Mouse (Mus musculus) G1E (cell line): ENCODE data around the gene Dhx9. TPM values are rescaled to one million over a fixed set of nuclear protein-coding genes. Genes with fewer than 3 reads are reported as not detected.

Experiments
- ATAC-seq: 2 replicates; pipeline ENCODE4 v1.8.0; 2016; ENCODE audit warnings: mild to moderate bottlenecking; ENCODE audit not compliant: insufficient number of reproducible peaks, poor library complexity, low FRiP score, severe bottlenecking; ENCODE audit errors: extremely low read depth
- DNase-seq: peaks from one replicate; pipeline ENCODE4 v3.0.0; 2012; ENCODE audit warnings: low spot score
- H3K27me3 ChIP-seq: 2 replicates; pipeline ENCODE4 v1.6.1; 2012; ENCODE audit warnings: mild to moderate bottlenecking, low read length, inconsistent platforms; ENCODE audit not compliant: insufficient read depth
- H3K36me3 ChIP-seq: replicated peaks from 2 replicates; pipeline ENCODE3; 2012; ENCODE audit warnings: mild to moderate bottlenecking, inconsistent platforms
- H3K4me1 ChIP-seq: 2 replicates; pipeline ENCODE4 v1.6.1; 2012; ENCODE audit warnings: low read depth, low read length, inconsistent platforms, mixed read lengths; ENCODE audit not compliant: insufficient read depth
- H3K4me3 ChIP-seq: 2 replicates; pipeline ENCODE4 v1.5.1; 2012; ENCODE audit warnings: low read depth, mild to moderate bottlenecking, inconsistent platforms, low read length, moderate library complexity, mixed read lengths
- H3K9me3 ChIP-seq: replicated peaks from 2 replicates; pipeline ENCODE4 v1.6.1; 2012; ENCODE audit warnings: inconsistent platforms
- CTCF ChIP-seq: IDR thresholded peaks from 2 replicates; pipeline ENCODE4 v1.5.1; 2012; ENCODE audit warnings: low read depth, low read length, inconsistent platforms, mixed read lengths
- GATA1 ChIP-seq: IDR thresholded peaks from 2 replicates; pipeline ENCODE4 v1.6.1; 2012; ENCODE audit warnings: borderline replicate concordance, low read length, inconsistent platforms, mixed read lengths
- GATA2 ChIP-seq: IDR thresholded peaks from 2 replicates; pipeline ENCODE4 v1.6.1; 2012; ENCODE audit warnings: low read depth, low read length, inconsistent platforms, borderline replicate concordance
- POLR2AphosphoS5 ChIP-seq: IDR thresholded peaks from 2 replicates; pipeline ENCODE4 v1.6.1; 2012; ENCODE audit warnings: low read depth, low read length, inconsistent platforms; ENCODE audit not compliant: insufficient replicate concordance
- TAL1 ChIP-seq: conservative IDR thresholded peaks from 2 replicates; pipeline ENCODE4 v1.6.1; 2012; ENCODE audit warnings: low read depth, low read length, inconsistent platforms, mixed read lengths
- polyA plus RNA-seq: library from polyadenylated mRNA; stranded (reverse); fragments of >175 nt; gene quantifications from 2 replicates; pipeline ENCODE4 v1.2.3, GENCODE M21; 2012
- total RNA-seq, 2 experiments: library from RNA; stranded (forward) in 1 of 2; stranded (reverse) in 1 of 2; fragments of 200-1000 nt in 1 of 2; fragments of >200 nt in 1 of 2; fragmentation: Nextera tagmentation in 1 of 2; gene quantifications; 2 replicates each; pipeline ENCODE4 v1.2.3; 2014 to 2017

Dhx9 gene
- total and polyA plus RNA-seq, 3 experiments, result 42.7 to 259 (median 170) TPM

GRCm38 (mm10) chr1:153479296-153479695, 8.2 kb downstream of the Dhx9 start:
- Histone ChIP-seq H3K27me3 (no peaks in the 10 kb centered on the region), H3K4me3 (no peak overlapping the region), H3K36me3 (peaks cover 89% of the 10 kb centered on the region), H3K9me3 (no peaks in the 10 kb centered on the region), H3K4me1 (peaks cover 28% of the 10 kb centered on the region)
- no peak for TF ChIP-seq CTCF
- no peak for TF ChIP-seq TAL1
- no peak for TF ChIP-seq GATA2
- TF ChIP-seq GATA1, result no peak
- no peak for TF ChIP-seq POLR2AphosphoS5
- no peak for DNase-seq
- no peak for ATAC-seq

GRCm38 (mm10) chr1:153461796-153462195, 25.7 kb downstream of the Dhx9 start:
- ATAC-seq (no peak), DNase-seq (no peak)
- TF ChIP-seq CTCF, result no peak
- TF ChIP-seq GATA2, result no peak
- no peak for TF ChIP-seq POLR2AphosphoS5
- TF ChIP-seq GATA1, result no peak
- TF ChIP-seq TAL1, result no peak
- no peaks in the 10 kb centered on the region for H3K9me3 ChIP-seq
- H3K4me3 ChIP-seq, result no peak overlapping the region
- no peaks in the 10 kb centered on the region for H3K27me3 ChIP-seq
- peaks cover 95% of the 10 kb centered on the region for H3K36me3 ChIP-seq
- no peaks in the 10 kb centered on the region; the same call in 1 of the 2 replicates for H3K4me1 ChIP-seq

DNA sequence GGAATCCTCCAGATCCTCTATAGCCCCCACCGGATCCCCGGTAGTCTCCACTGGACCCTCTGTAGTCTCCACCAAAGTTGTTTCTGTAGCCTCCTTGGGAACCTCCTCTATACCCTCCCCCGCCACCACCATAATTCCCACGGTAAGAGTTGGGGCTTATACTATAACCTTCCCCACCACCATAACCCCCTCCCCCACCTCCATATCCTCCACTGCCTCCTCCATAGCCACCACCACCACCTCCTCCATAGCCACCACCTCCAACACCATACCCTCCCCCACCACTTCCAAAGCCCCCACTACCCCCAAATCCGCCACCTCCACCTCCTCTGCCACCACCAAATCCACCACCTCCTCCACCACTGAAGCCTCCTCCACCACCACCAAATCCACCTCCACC, 31.3 kb downstream of the Dhx9 start:
- DNase-seq (no peak), ATAC-seq (no peak)
- Histone ChIP-seq H3K9me3 (no peaks in the 10 kb centered on the region), H3K36me3 (peaks cover 95% of the 10 kb centered on the region), H3K4me3 (no peak overlapping the region), H3K4me1 (peaks cover 5% of the 10 kb centered on the region; the same call in 1 of the 2 replicates), H3K27me3 (no peaks in the 10 kb centered on the region)
- TF ChIP-seq GATA2 (no peak), CTCF (no peak)

DNA sequence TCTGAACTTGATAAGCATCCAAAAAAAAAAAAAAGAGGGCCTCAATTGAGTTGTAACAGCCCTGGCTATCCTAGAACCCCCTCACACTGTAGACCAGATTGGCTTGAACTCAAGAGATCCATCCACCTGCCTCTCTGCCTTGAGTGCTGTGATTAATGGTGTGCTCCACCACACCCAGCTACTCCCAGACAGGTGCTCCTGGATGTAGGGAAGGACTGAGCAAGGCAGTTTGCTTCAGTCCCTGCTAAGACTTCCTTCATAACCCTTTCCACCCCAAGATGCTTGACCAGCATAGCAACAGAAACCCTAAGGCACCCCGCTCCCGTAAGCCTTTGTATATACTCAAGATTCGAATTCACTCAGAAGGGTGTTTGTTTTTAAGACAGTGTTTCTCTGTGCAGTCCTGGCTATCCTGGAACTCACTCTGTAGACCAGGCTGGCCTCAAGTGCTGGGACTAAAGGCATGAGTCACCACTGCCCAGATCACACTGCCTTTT, 34.3 kb downstream of the Dhx9 start:
- TF ChIP-seq CTCF, result no peak
- TF ChIP-seq POLR2AphosphoS5, result no peak; the same call in 1 of the 2 replicates
- TF ChIP-seq GATA1, result no peak
- H3K36me3 ChIP-seq, result peaks cover 91% of the 10 kb centered on the region
- peaks cover 5% of the 10 kb centered on the region; the same call in 1 of the 2 replicates for H3K4me1 ChIP-seq
- H3K9me3 ChIP-seq, result no peaks in the 10 kb centered on the region
- no peak overlapping the region for H3K4me3 ChIP-seq
- H3K27me3 ChIP-seq, result no peaks in the 10 kb centered on the region
- ATAC-seq (no peak), DNase-seq (no peak)

GRCm38 (mm10) chr1:153451237-153452154, 36.0 kb downstream of the Dhx9 start:
- Histone ChIP-seq H3K4me3 (no peak overlapping the region), H3K9me3 (no peaks in the 10 kb centered on the region), H3K4me1 (peaks cover 4% of the 10 kb centered on the region; the same call in 1 of the 2 replicates), H3K36me3 (peaks cover 85% of the 10 kb centered on the region), H3K27me3 (no peaks in the 10 kb centered on the region)
- no peak for TF ChIP-seq GATA1
- TF ChIP-seq CTCF, result peak; percentile 59
- ATAC-seq (peak; percentile 41; the same call in 1 of the 2 replicates), DNase-seq (no peak)

- H3K36me3 ChIP-seq, result peaks cover 51% of the 10 kb centered on the region
- no peak for ATAC-seq
These were observed 41.2 kb downstream of the Dhx9 start for GRCm38 (mm10) chr1:153446120-153446831.

More at GRCm38 (mm10) chr1:153446120-153446831, 41.2 kb downstream of the Dhx9 start:
- no peak for DNase-seq
- H3K4me3 ChIP-seq, result no peak overlapping the region
- H3K27me3 ChIP-seq, result no peaks in the 10 kb centered on the region
- H3K9me3 ChIP-seq, result no peaks in the 10 kb centered on the region
- no peaks in the 10 kb centered on the region for H3K4me1 ChIP-seq
- no peak for TF ChIP-seq GATA2
- TF ChIP-seq CTCF, result no peak
- TF ChIP-seq POLR2AphosphoS5, result no peak
- TF ChIP-seq GATA1, result no peak
- TF ChIP-seq TAL1, result no peak
